Mouse (Mus musculus) liver, embryonic 15.5 days (tissue): ENCODE results near the gene Cib1. TPM values are rescaled to one million over a fixed set of nuclear protein-coding genes. Genes with fewer than 3 reads are reported as not detected.
A peak's percentile ranks its signal among the peaks of the same experiment; 100 is the strongest.

ENCODE experiments used
- ATAC-seq: fragments of 200-750 bp; cut with Nextera tagmentation; 2 replicates; pipeline ENCODE4 v1.8.0; 2017; ENCODE audit warnings: moderate number of reproducible peaks, mild to moderate bottlenecking, moderate library complexity; ENCODE audit not compliant: insufficient read depth
- H3K27ac ChIP-seq: fragments of 300-500 bp; sonication (generic); replicated peaks from 2 replicates; pipeline ENCODE4 v1.5.1; 2015; ENCODE audit warnings: mild to moderate bottlenecking, inconsistent platforms
- H3K27me3 ChIP-seq: fragments of 300-500 bp; sonication (generic); 2 replicates; pipeline ENCODE4 v1.6.1; 2015; ENCODE audit warnings: mild to moderate bottlenecking, inconsistent platforms
- H3K36me3 ChIP-seq: fragments of 300-500 bp; sonication (generic); replicated peaks from 2 replicates; pipeline ENCODE4 v1.6.1; 2015; ENCODE audit warnings: moderate library complexity, mild to moderate bottlenecking, inconsistent platforms
- H3K4me1 ChIP-seq: fragments of 300-500 bp; sonication (generic); replicated peaks from 2 replicates; pipeline ENCODE4 v1.6.1; 2015; ENCODE audit warnings: inconsistent platforms
- H3K4me2 ChIP-seq: fragments of 300-500 bp; sonication (generic); 2 replicates; pipeline ENCODE4 v1.6.1; 2015; ENCODE audit warnings: moderate library complexity, mild to moderate bottlenecking, inconsistent platforms
- H3K4me3 ChIP-seq: fragments of 300-500 bp; sonication (generic); replicated peaks from 2 replicates; pipeline ENCODE4 v1.5.1; 2015; ENCODE audit warnings: mild to moderate bottlenecking, inconsistent platforms
- H3K9ac ChIP-seq: fragments of 300-500 bp; sonication (generic); 2 replicates; pipeline ENCODE4 v1.6.1; 2015; ENCODE audit warnings: moderate library complexity, mild to moderate bottlenecking, inconsistent platforms
- H3K9me3 ChIP-seq: fragments of 300-500 bp; sonication (generic); replicated peaks from 2 replicates; pipeline ENCODE4 v1.6.1; 2016; ENCODE audit warnings: inconsistent platforms
- WGBS: fragments of 180-500 bp; shearing (Covaris S2); methylation state at CpG from one replicate; pipeline ENCODE4 v1.1.7; 2015; ENCODE audit warnings: mixed read lengths; ENCODE audit not compliant: insufficient replicate concordance; 5-methylcytosine and 5-hydroxymethylcytosine counted together
- polyA plus RNA-seq: library from polyadenylated mRNA; unstranded; fragments of >200 nt; fragmentation: Nextera tagmentation; extraction: Ambion mirVana; gene quantifications from 2 replicates; pipeline ENCODE4 v1.2.1, GENCODE M21; 2015

The Cib1 gene
- polyA plus RNA-seq, 1 experiment from 2014 or later: 84.7 TPM

GRCm38 (mm10) chr7:80231971-80232488, 583 bp downstream of the Cib1 start:
- Histone ChIP-seq H3K27me3 (no peaks in the 10 kb centered on the region), H3K36me3 (peaks cover 25% of the 10 kb centered on the region), H3K9me3 (no peaks in the 10 kb centered on the region), H3K9ac (peak overlapping the region; percentile 82), H3K4me2 (peak overlapping the region; percentile 94), H3K4me1 (peaks cover 63% of the 10 kb centered on the region), H3K4me3 (peak overlapping the region; percentile 88), H3K27ac (peak overlapping the region; percentile 95)
- WGBS: under 1% methylated on average over 29 of the region's 29 CpGs
- ATAC-seq: peak; percentile 41

GRCm38 (mm10) chr7:80230196-80230595, 2.4 kb downstream of the Cib1 start:
- Histone ChIP-seq H3K27me3 (no peaks in the 10 kb centered on the region), H3K4me2 (peak overlapping the region; percentile 94), H3K4me3 (no peak overlapping the region), H3K9me3 (no peaks in the 10 kb centered on the region), H3K36me3 (peaks cover 43% of the 10 kb centered on the region), H3K4me1 (peaks cover 55% of the 10 kb centered on the region), H3K27ac (peak overlapping the region; percentile 16; the same call in 1 of the 2 replicates), H3K9ac (no peak overlapping the region)
- 36% methylated on average over 6 of the region's 6 CpGs for WGBS
- no peak for ATAC-seq

GRCm38 (mm10) chr7:80227065-80227464, 5.5 kb downstream of the Cib1 start:
- Histone ChIP-seq H3K9ac (no peak overlapping the region), H3K9me3 (no peaks in the 10 kb centered on the region), H3K4me2 (no peak overlapping the region), H3K27me3 (no peaks in the 10 kb centered on the region), H3K4me1 (peaks cover 35% of the 10 kb centered on the region), H3K36me3 (peaks cover 70% of the 10 kb centered on the region), H3K27ac (no peak overlapping the region), H3K4me3 (no peak overlapping the region)
- whole genome bisulfite sequencing: 94% methylated on average over 4 of the region's 4 CpGs
- no peak for ATAC-seq

- H3K27ac ChIP-seq: no peak overlapping the region
- peaks cover 98% of the 10 kb centered on the region for H3K36me3 ChIP-seq
- H3K9ac ChIP-seq: no peak overlapping the region
- H3K9me3 ChIP-seq: no peaks in the 10 kb centered on the region
- H3K4me3 ChIP-seq: no peak overlapping the region
- no peaks in the 10 kb centered on the region for H3K27me3 ChIP-seq
- H3K4me2 ChIP-seq: no peak overlapping the region
- ATAC-seq: no peak
- 0 out of 2 replicates have a peak, but pooled peaks cover 4% of the 10 kb centered on the region for H3K4me1 ChIP-seq
- WGBS: 86% methylated on average over 4 of the region's 4 CpGs
Observed at GRCm38 (mm10) chr7:80221179-80221750, 11.3 kb downstream of the Cib1 start.

- 94% methylated on average over 9 of the region's 9 CpGs for WGBS
- H3K27ac ChIP-seq: no peak overlapping the region
Observed at GRCm38 (mm10) chr7:80220237-80220797, 12.3 kb downstream of the Cib1 start.

GRCm38 (mm10) chr7:80218666-80219065, 13.9 kb downstream of the Cib1 start:
- Histone ChIP-seq H3K9ac (no peak overlapping the region), H3K4me1 (peaks cover 29% of the 10 kb centered on the region), H3K4me2 (no peak overlapping the region), H3K9me3 (no peaks in the 10 kb centered on the region), H3K4me3 (no peak overlapping the region), H3K27ac (no peak overlapping the region), H3K27me3 (no peaks in the 10 kb centered on the region), H3K36me3 (peaks cover 98% of the 10 kb centered on the region)
- WGBS: 92% methylated on average over 9 of the region's 9 CpGs
- ATAC-seq: no peak

More at GRCm38 (mm10) chr7:80220237-80220797, 12.3 kb downstream of the Cib1 start:
- H3K4me2 ChIP-seq: no peak overlapping the region
- H3K4me1 ChIP-seq: peaks cover 14% of the 10 kb centered on the region
- peaks cover 98% of the 10 kb centered on the region for H3K36me3 ChIP-seq
- no peaks in the 10 kb centered on the region for H3K9me3 ChIP-seq
- no peak for ATAC-seq
- no peaks in the 10 kb centered on the region for H3K27me3 ChIP-seq
- H3K9ac ChIP-seq: no peak overlapping the region
- H3K4me3 ChIP-seq: no peak overlapping the region

GRCm38 (mm10) chr7:80216566-80216965, 16.0 kb downstream of the Cib1 start:
- Histone ChIP-seq H3K9ac (no peak overlapping the region), H3K9me3 (no peaks in the 10 kb centered on the region), H3K4me1 (peaks cover 50% of the 10 kb centered on the region), H3K4me3 (no peak overlapping the region), H3K27ac (no peak overlapping the region), H3K36me3 (peaks cover 92% of the 10 kb centered on the region), H3K4me2 (no peak overlapping the region), H3K27me3 (no peaks in the 10 kb centered on the region)
- ATAC-seq: no peak
- 89% methylated on average over 8 of the region's 8 CpGs for WGBS

- H3K4me1 ChIP-seq: peaks cover 61% of the 10 kb centered on the region
- H3K27me3 ChIP-seq: no peaks in the 10 kb centered on the region
- peak overlapping the region; percentile 100 for H3K27ac ChIP-seq
- peaks cover 81% of the 10 kb centered on the region for H3K36me3 ChIP-seq
- 0 out of 2 replicates have a peak overlapping the region, but pooled peaks have one; percentile 11 for H3K4me2 ChIP-seq
- 0 out of 2 replicates have a peak overlapping the region, but pooled peaks have one; percentile 21 for H3K9ac ChIP-seq
- WGBS: 28% methylated on average over 4 of the region's 4 CpGs
- H3K4me3 ChIP-seq: no peak overlapping the region
- H3K9me3 ChIP-seq: no peaks in the 10 kb centered on the region
- peak; percentile 53 for ATAC-seq
Observed at GRCm38 (mm10) chr7:80215398-80215797, 17.2 kb downstream of the Cib1 start.

- Histone ChIP-seq H3K27ac (peak overlapping the region; percentile 100), H3K4me3 (no peak overlapping the region), H3K36me3 (peaks cover 71% of the 10 kb centered on the region)
Observed at GRCm38 (mm10) chr7:80214459-80214858, 18.2 kb downstream of the Cib1 start.

GRCm38 (mm10) chr7:80213604-80214003, 19.0 kb downstream of the Cib1 start:
- Histone ChIP-seq H3K4me2 (no peak overlapping the region), H3K27ac (peak overlapping the region; percentile 100), H3K9ac (no peak overlapping the region), H3K36me3 (peaks cover 63% of the 10 kb centered on the region), H3K27me3 (no peaks in the 10 kb centered on the region), H3K4me3 (no peak overlapping the region), H3K9me3 (no peaks in the 10 kb centered on the region), H3K4me1 (peaks cover 76% of the 10 kb centered on the region)
- 86% methylated on average over 7 of the region's 7 CpGs for WGBS
- no peak for ATAC-seq

More at GRCm38 (mm10) chr7:80214459-80214858, 18.2 kb downstream of the Cib1 start:
- no peaks in the 10 kb centered on the region for H3K27me3 ChIP-seq
- no peaks in the 10 kb centered on the region for H3K9me3 ChIP-seq
- no peak overlapping the region for H3K4me2 ChIP-seq
- H3K9ac ChIP-seq: no peak overlapping the region
- H3K4me1 ChIP-seq: peaks cover 68% of the 10 kb centered on the region
- WGBS: 81% methylated on average over 8 of the region's 8 CpGs
- no peak for ATAC-seq

GRCm38 (mm10) chr7:80210982-80211381, 21.6 kb downstream of the Cib1 start:
- Histone ChIP-seq H3K4me1 (peaks cover 98% of the 10 kb centered on the region), H3K27ac (peak overlapping the region; percentile 100), H3K9ac (peak overlapping the region; percentile 71; the same call in 1 of the 2 replicates), H3K9me3 (no peaks in the 10 kb centered on the region), H3K4me2 (peak overlapping the region; percentile 91), H3K27me3 (no peaks in the 10 kb centered on the region), H3K4me3 (0 out of 2 replicates have a peak overlapping the region, but pooled peaks have one; percentile 1), H3K36me3 (peaks cover 40% of the 10 kb centered on the region)
- ATAC-seq: no peak
- 82% methylated on average over 4 of the region's 4 CpGs for WGBS
